Comparison of ENCODE assay signal across 8 mouse cellular contexts in the genomic region with DNA sequence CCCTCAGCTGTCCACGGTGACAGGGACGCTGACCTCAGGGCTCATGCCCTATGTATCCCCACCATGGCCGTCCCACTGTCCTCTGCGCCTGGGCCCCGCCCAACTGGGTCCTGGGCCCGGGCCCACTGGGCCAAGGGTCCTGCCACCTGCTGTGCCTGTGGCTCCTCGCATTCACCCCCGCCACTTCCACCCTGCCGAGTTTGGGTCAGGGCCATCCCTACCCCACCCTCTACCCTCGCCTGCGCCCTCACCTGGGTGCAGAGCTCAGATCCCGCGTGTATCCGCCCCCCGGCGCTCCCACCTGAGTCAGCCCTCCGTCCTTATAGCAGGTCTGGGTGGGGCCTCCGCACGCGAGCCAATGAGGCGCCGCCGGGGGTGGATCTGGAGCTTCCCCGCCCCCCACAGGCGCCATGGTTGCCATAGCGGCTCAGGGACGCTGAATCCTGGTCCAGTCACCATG. TPM values are rescaled to one million over a fixed set of nuclear protein-coding genes. Genes with fewer than 3 reads are reported as not detected.
DNase-seq lines count a peak whose midpoint lies in the region; ATAC-seq and TF ChIP-seq lines count a peak whose summit lies in the region.

A gene (minus strand): TSS at position 346 of the 460 bp plus-strand sequence.

- H3K27ac ChIP-seq in ES-E14 (ENCODE audit: insufficient read depth, low read depth, low read length, poor library complexity, severe bottlenecking), result no peak within 1 kb of the TSS
- H3K27ac ChIP-seq in forebrain, embryonic 13.5 days, result no peak within 1 kb of the TSS
- no peak within 1 kb of the TSS for H3K27ac ChIP-seq in heart, postnatal 0 days (ENCODE audit: low read depth)
- no peak within 1 kb of the TSS for H3K27ac ChIP-seq in kidney, postnatal 0 days
- H3K27ac ChIP-seq in small intestine, adult 2 months (ENCODE audit: insufficient read depth, low read depth, low read length), result no peak within 1 kb of the TSS

- H3K4me2 ChIP-seq in forebrain, embryonic 13.5 days, result peak within 1 kb of the TSS; percentile 60
- peak within 1 kb of the TSS; percentile 60 for H3K4me2 ChIP-seq in heart, postnatal 0 days (ENCODE audit: low read depth, low read length)
- peak within 1 kb of the TSS; percentile 57 for H3K4me2 ChIP-seq in kidney, postnatal 0 days (ENCODE audit: low read length)

- TF ChIP-seq EP300 in heart, postnatal 0 days (IDR thresholded peaks at IDR 0.05; ENCODE audit: low read depth), result no peak

- no peaks in the 10 kb centered on the region for H3K9me3 ChIP-seq in ES-E14 (ENCODE audit: control insufficient read depth, insufficient read depth, low read depth, low read length)
- H3K9me3 ChIP-seq in forebrain, embryonic 13.5 days (replicated peaks), result peaks cover 5% of the 10 kb centered on the region; the same call in 1 of the 2 replicates
- H3K9me3 ChIP-seq in heart, postnatal 0 days (replicated peaks; ENCODE audit: control insufficient read depth, low read length), result peaks cover 2% of the 10 kb centered on the region
- no peaks in the 10 kb centered on the region for H3K9me3 ChIP-seq in kidney, postnatal 0 days (replicated peaks; ENCODE audit: low read length)

- TF ChIP-seq POLR2A in small intestine, adult 2 months (IDR thresholded peaks at IDR 0.05; ENCODE audit: low read depth, low read length), result no peak

- peak; percentile 44 for ATAC-seq in forebrain, embryonic 13.5 days
- ATAC-seq in heart, postnatal 0 days (ENCODE audit: insufficient read depth, low read depth), result peak; percentile 76
- ATAC-seq in kidney, postnatal 0 days (replicated peaks; ENCODE audit: low FRiP score, low read depth), result peak; percentile 80
- no peak for ATAC-seq in erythroid progenitor cell, adult 5-6 weeks (replicated peaks; ENCODE audit: low FRiP score, poor library complexity, severe bottlenecking)

- in situ Hi-C loops in ES-E14 (cut with MboI; ENCODE audit: low sequenced_read_pairs in 2 of 2, unreplicated experiment in 2 of 2), result no loop called here

- H3K27me3 ChIP-seq in forebrain, embryonic 13.5 days, result peaks cover 61% of the 10 kb centered on the region
- peaks cover 7% of the 10 kb centered on the region for H3K27me3 ChIP-seq in heart, postnatal 0 days (ENCODE audit: control insufficient read depth, insufficient read depth, low read length)
- peaks cover 18% of the 10 kb centered on the region for H3K27me3 ChIP-seq in kidney, postnatal 0 days (ENCODE audit: insufficient read depth, low read length)
- no peaks in the 10 kb centered on the region for H3K27me3 ChIP-seq in small intestine, adult 2 months (ENCODE audit: control insufficient read depth, insufficient read depth, low read length)

- peak; percentile 74 for DNase-seq in ES-E14 (ENCODE audit: low read depth, low spot score)
- DNase-seq in adrenal gland, postnatal 10 days, result peak; percentile 93
- DNase-seq in heart, postnatal 0 days (ENCODE audit: low spot score), result peak; percentile 51
- peak; percentile 56 for DNase-seq in kidney, postnatal 0 days (ENCODE audit: low spot score)
- peak; percentile 42 for DNase-seq in lung, postnatal 14 days

- peak within 1 kb of the TSS; percentile 60 to 62 for H3K4me3 ChIP-seq in ES-E14 (ENCODE audit: insufficient read depth in 1 of 2, low read depth in 1 of 2, low read length in 2 of 2, poor library complexity in 1 of 2, severe bottlenecking in 1 of 2)
- peak within 1 kb of the TSS; percentile 31 for H3K4me3 ChIP-seq in forebrain, embryonic 13.5 days
- peak within 1 kb of the TSS; percentile 41 for H3K4me3 ChIP-seq in heart, postnatal 0 days (ENCODE audit: low read depth, low read length)
- H3K4me3 ChIP-seq in kidney, postnatal 0 days (replicated peaks; ENCODE audit: low read depth, low read length), result peak within 1 kb of the TSS; percentile 26
- H3K4me3 ChIP-seq in small intestine, adult 2 months (ENCODE audit: low read depth, low read length), result peak within 1 kb of the TSS; percentile 51

- H3K36me3 ChIP-seq in ES-E14 (ENCODE audit: control insufficient read depth, insufficient read depth, low read length, poor library complexity, severe bottlenecking), result no peaks in the 10 kb centered on the region
- H3K36me3 ChIP-seq in forebrain, embryonic 13.5 days (ENCODE audit: poor library complexity, severe bottlenecking), result no peaks in the 10 kb centered on the region
- no peaks in the 10 kb centered on the region for H3K36me3 ChIP-seq in heart, postnatal 0 days (replicated peaks; ENCODE audit: control insufficient read depth, insufficient read depth, low read length)
- no peaks in the 10 kb centered on the region for H3K36me3 ChIP-seq in kidney, postnatal 0 days (ENCODE audit: insufficient read depth, low read length)
- H3K36me3 ChIP-seq in small intestine, adult 2 months (ENCODE audit: control insufficient read depth, insufficient read depth, low read length), result no peaks in the 10 kb centered on the region

- H3K9ac ChIP-seq in ES-E14 (ENCODE audit: insufficient read depth, low read depth, low read length, poor library complexity, severe bottlenecking), result peak within 1 kb of the TSS; percentile 12; the same call in 1 of the 2 replicates
- 0 out of 2 replicates have a peak within 1 kb of the TSS, but pooled peaks have one; percentile 34 for H3K9ac ChIP-seq in forebrain, embryonic 13.5 days
- H3K9ac ChIP-seq in heart, postnatal 0 days (replicated peaks; ENCODE audit: low read depth, low read length), result peak within 1 kb of the TSS; percentile 1; the same call in 1 of the 2 replicates
- peak within 1 kb of the TSS; percentile 24; the same call in 1 of the 2 replicates for H3K9ac ChIP-seq in kidney, postnatal 0 days (ENCODE audit: low read depth, low read length)

- WGBS in forebrain, embryonic 13.5 days, result under 1% methylated on average over 27 of the region's 27 CpGs
- 1% methylated on average over 27 of the region's 27 CpGs for WGBS in heart, postnatal 0 days
- whole genome bisulfite sequencing in kidney, postnatal 0 days, result 2% methylated on average over 27 of the region's 27 CpGs
- WGBS in small intestine, adult 2 months, result 2% methylated on average over 27 of the region's 27 CpGs

- no peak for TF ChIP-seq CTCF in heart, postnatal 0 days (IDR thresholded peaks at IDR 0.05; ENCODE audit: low read depth)
- no peak for TF ChIP-seq CTCF in kidney, postnatal 0 days (IDR thresholded peaks at IDR 0.05; ENCODE audit: low read depth)
- TF ChIP-seq CTCF in small intestine, adult 2 months (IDR thresholded peaks at IDR 0.05; ENCODE audit: extremely low read depth, insufficient read length, insufficient replicate concordance, low read depth, low read length), result no peak

- H3K4me1 ChIP-seq in ES-E14 (ENCODE audit: control insufficient read depth in 2 of 2, insufficient read depth in 2 of 2, low read length in 2 of 2, poor library complexity in 1 of 2), result peaks cover 0 to 10% of the 10 kb centered on the region in 2 experiments; a peak in 1 of 4 replicates
- peaks cover 12% of the 10 kb centered on the region for H3K4me1 ChIP-seq in forebrain, embryonic 13.5 days
- H3K4me1 ChIP-seq in heart, postnatal 0 days (ENCODE audit: control insufficient read depth, insufficient read depth), result peaks cover 15% of the 10 kb centered on the region; the same call in 1 of the 2 replicates
- H3K4me1 ChIP-seq in kidney, postnatal 0 days (replicated peaks; ENCODE audit: insufficient read depth, low read length), result peaks cover 18% of the 10 kb centered on the region
- H3K4me1 ChIP-seq in small intestine, adult 2 months (ENCODE audit: control insufficient read depth, insufficient read depth, insufficient read length, low read length), result peaks cover 17% of the 10 kb centered on the region

TF ChIP-seq in ES-E14, 5 proteins besides CTCF, POLR2A, EP300 and RAD21:
- TF ChIP-seq MAFK (IDR thresholded peaks at IDR 0.05; ENCODE audit: insufficient read depth, low read depth, low read length) (0 out of 2 replicates have a peak, but pooled peaks have one; percentile 40), ZC3H11A (IDR thresholded peaks at IDR 0.05; ENCODE audit: borderline replicate concordance, low read depth, low read length) (no peak)
TF ChIP-seq in ES-E14: peak in this region for 1.

RNA-seq across cellular contexts. Expression of the gene that starts here (rescaled TPM):
- 1.4 and 2.1 TPM in 2 replicates for total RNA-seq in ES-E14 (2012; rRNA removed)
- 100 to 1,000 TPM; 102 to 111 TPM for total RNA-seq in adrenal gland, postnatal 10 days (2021)
- polyA plus RNA-seq in forebrain, embryonic 13.5 days (2015; fragmentation: Nextera tagmentation; extraction: Ambion mirVana), result 0.27 and 0.52 TPM in 2 replicates
- total RNA-seq in heart, postnatal 0 days (2014; rRNA removed; ENCODE audit: low replicate concordance), result 23.3 and 58.8 TPM in 2 replicates
- polyA plus RNA-seq in heart, postnatal 0 days (2015; fragmentation: Nextera tagmentation; extraction: Ambion mirVana), result 55.7 and 58.3 TPM in 2 replicates
- 1.2 and 1.3 TPM in 2 replicates for polyA plus RNA-seq in kidney, postnatal 0 days (2015; fragmentation: Nextera tagmentation; extraction: Ambion mirVana)
- polyA plus RNA-seq in small intestine, adult 2 months (2012; rRNA removed), result 0.04 and 0.05 TPM in 2 replicates
- total RNA-seq in erythroid progenitor cell, adult 5-6 weeks (2015; ENCODE audit: low replicate concordance), result not detected in 2 replicates
- not detected in 2 replicates for total RNA-seq in erythroid progenitor cell, adult 5-6 weeks (2017; ENCODE audit: low replicate concordance)

Comparison
In these comparisons a context has a peak if more than half of its experiments do, and no peak if none do; other contexts are left out.
1. RNA of the gene that starts here (polyA plus RNA-seq): 55.7 to 58.3 TPM in heart, postnatal 0 days; 1.2 to 1.3 TPM in kidney, postnatal 0 days, 0.27 to 0.52 TPM in forebrain, embryonic 13.5 days and 0.04 to 0.05 TPM in small intestine, adult 2 months; every median in the first group is over 10 times any median in the second.
2. Peak in ATAC-seq, H3K4me3 ChIP-seq, H3K9ac ChIP-seq and H3K4me2 ChIP-seq in forebrain, embryonic 13.5 days; RNA of the gene not detected or under 1 TPM.
3. DNase-seq: peak in every context shown above with its lines; median percentile 93 in adrenal gland, postnatal 10 days; 74 in ES-E14; 56 in kidney, postnatal 0 days; 51 in heart, postnatal 0 days; 42 in lung, postnatal 14 days.
4. Peak in every context shown above with its lines, with median percentiles within 50 percentile points of each other: H3K4me3 ChIP-seq, H3K9ac ChIP-seq and H3K4me2 ChIP-seq.